ENCODE assay signal across 8 mouse cellular contexts in genomic region chr15:102747286-102747640, GRCm38 (mm10). TPM values are rescaled to one million over a fixed set of nuclear protein-coding genes. Genes with fewer than 3 reads are reported as not detected.
DNase-seq lines count a peak whose midpoint lies in the region; ATAC-seq and TF ChIP-seq lines count a peak whose summit lies in the region.

No protein-coding gene starts in this region.

- no peak for TF ChIP-seq POLR2A in heart, adult 2 months (IDR thresholded peaks at IDR 0.05; ENCODE audit: insufficient read depth, low read depth, low read length)

- H3K4me1 ChIP-seq in heart, adult 2 months (ENCODE audit: control insufficient read depth, insufficient read depth, low read length) = no peaks in the 10 kb centered on the region; the same call in 1 of the 2 replicates
- peaks cover 0 to 3% of the 10 kb centered on the region in 2 experiments; a peak in 2 of 4 replicates for H3K4me1 ChIP-seq in ES-E14 (ENCODE audit: control insufficient read depth in 2 of 2, insufficient read depth in 2 of 2, low read length in 2 of 2, poor library complexity in 1 of 2)
- peaks cover 43% of the 10 kb centered on the region for H3K4me1 ChIP-seq in forebrain, postnatal 0 days (ENCODE audit: insufficient read depth)
- no peaks in the 10 kb centered on the region for H3K4me1 ChIP-seq in liver, embryonic 14.5 days (replicated peaks; ENCODE audit: control insufficient read depth in 2 of 2, insufficient read depth in 2 of 2, low read length in 1 of 2)

- no peaks in the 10 kb centered on the region for H3K36me3 ChIP-seq in heart, adult 2 months (ENCODE audit: control insufficient read depth, insufficient read depth, low read length)
- no peaks in the 10 kb centered on the region for H3K36me3 ChIP-seq in ES-E14 (ENCODE audit: control insufficient read depth, insufficient read depth, low read length, poor library complexity, severe bottlenecking)
- H3K36me3 ChIP-seq in forebrain, postnatal 0 days (ENCODE audit: insufficient read depth) = no peaks in the 10 kb centered on the region
- H3K36me3 ChIP-seq in liver, embryonic 14.5 days (replicated peaks; ENCODE audit: control insufficient read depth, insufficient read depth, low read depth) = no peaks in the 10 kb centered on the region

- 12% methylated on average over 20 of the region's 20 CpGs for WGBS in heart, adult 2 months
- WGBS in forebrain, postnatal 0 days = 4% methylated on average over 20 of the region's 20 CpGs
- 2% methylated on average over 20 of the region's 20 CpGs for WGBS in liver, embryonic 14.5 days (ENCODE audit: insufficient replicate concordance)

- ATAC-seq in forebrain, postnatal 0 days = no peak
- no peak for ATAC-seq in liver, embryonic 14.5 days (ENCODE audit: insufficient read depth)

- H3K4me3 ChIP-seq in heart, adult 2 months = peak overlapping the region; percentile 60
- peak overlapping the region; percentile 58 to 62 for H3K4me3 ChIP-seq in ES-E14 (ENCODE audit: insufficient read depth in 1 of 2, low read depth in 1 of 2, low read length in 2 of 2, poor library complexity in 1 of 2, severe bottlenecking in 1 of 2)
- H3K4me3 ChIP-seq in forebrain, postnatal 0 days (ENCODE audit: low read depth, low read length) = peak overlapping the region; percentile 29
- H3K4me3 ChIP-seq in liver, embryonic 14.5 days (ENCODE audit: insufficient read depth in 1 of 2, low read depth in 2 of 2, low read length in 2 of 2) = peak overlapping the region in 1 of 2 experiments; percentile 12; a peak in 1 of 4 replicates

- no peak for DNase-seq in heart, adult 2 months
- no peak for DNase-seq in heart, postnatal 25 days (ENCODE audit: low spot score)
- no peak for DNase-seq in ES-E14 (ENCODE audit: low read depth, low spot score)
- DNase-seq in forebrain, postnatal 0 days = no peak
- DNase-seq in liver, embryonic 14.5 days (ENCODE audit: low read depth in 3 of 3, low spot score in 3 of 3) = no peak
- no peak for DNase-seq in frontal cortex, postnatal 36 days (ENCODE audit: low spot score in 2 of 2)
- DNase-seq in layer of hippocampus, adult 9-10 months (ENCODE audit: low spot score) = no peak
- no peak for DNase-seq in adrenal gland, adult (ENCODE audit: inconsistent age in 2 of 2, low spot score in 1 of 2)

- TF ChIP-seq EP300 in heart, adult 2 months (IDR thresholded peaks at IDR 0.05; ENCODE audit: insufficient read depth, low read depth, low read length) = no peak
- TF ChIP-seq EP300 in liver, embryonic 14.5 days (IDR thresholded peaks at IDR 0.05; ENCODE audit: low read depth) = no peak

- intact Hi-C loops in heart, adult 2 months (cut with DNase I) = no loop called here
- intact Hi-C loops in heart, postnatal 25 days (cut with DNase I) = no loop called here

- H3K27ac ChIP-seq in heart, adult 2 months = no peak overlapping the region; the same call in 1 of the 2 replicates
- no peak overlapping the region for H3K27ac ChIP-seq in ES-E14 (ENCODE audit: insufficient read depth, low read depth, low read length, poor library complexity, severe bottlenecking)
- peak overlapping the region; percentile 90 for H3K27ac ChIP-seq in forebrain, postnatal 0 days (ENCODE audit: low read depth, low read length)
- no peak overlapping the region for H3K27ac ChIP-seq in liver, embryonic 14.5 days

- in situ Hi-C loops in ES-E14 (cut with MboI; ENCODE audit: low sequenced_read_pairs in 2 of 2, unreplicated experiment in 2 of 2) = no loop called here

- H3K9ac ChIP-seq in heart, adult 2 months (ENCODE audit: low read depth, low read length) = peak overlapping the region; percentile 44
- peak overlapping the region; percentile 60 for H3K9ac ChIP-seq in ES-E14 (ENCODE audit: insufficient read depth, low read depth, low read length, poor library complexity, severe bottlenecking)
- H3K9ac ChIP-seq in forebrain, postnatal 0 days = peak overlapping the region; percentile 74
- H3K9ac ChIP-seq in liver, embryonic 14.5 days (replicated peaks) = no peak overlapping the region

- H3K27me3 ChIP-seq in heart, adult 2 months (ENCODE audit: control insufficient read depth, insufficient read depth, low read length) = peaks cover 2% of the 10 kb centered on the region; the same call in 1 of the 2 replicates
- H3K27me3 ChIP-seq in forebrain, postnatal 0 days (ENCODE audit: insufficient read depth, low read length) = no peaks in the 10 kb centered on the region
- H3K27me3 ChIP-seq in liver, embryonic 14.5 days (ENCODE audit: control insufficient read depth, insufficient read depth, low read length) = peaks cover 63% of the 10 kb centered on the region

- TF ChIP-seq CTCF in heart, adult 2 months (IDR thresholded peaks at IDR 0.05) = no peak
- TF ChIP-seq CTCF in forebrain, postnatal 0 days (IDR thresholded peaks at IDR 0.05; ENCODE audit: low read depth) = no peak
- TF ChIP-seq CTCF in liver, embryonic 14.5 days (IDR thresholded peaks at IDR 0.05; ENCODE audit: low read depth) = no peak

- H3K79me2 ChIP-seq in heart, adult 2 months (replicated peaks; ENCODE audit: control insufficient read depth, insufficient read depth, low read length) = no peaks in the 10 kb centered on the region

- peak overlapping the region; percentile 64 for H3K4me2 ChIP-seq in forebrain, postnatal 0 days (ENCODE audit: low read depth)
- H3K4me2 ChIP-seq in liver, embryonic 14.5 days (ENCODE audit: low read depth) = peak overlapping the region; percentile 16

- H3K9me3 ChIP-seq in ES-E14 (ENCODE audit: control insufficient read depth, insufficient read depth, low read depth, low read length) = no peaks in the 10 kb centered on the region
- no peaks in the 10 kb centered on the region for H3K9me3 ChIP-seq in forebrain, postnatal 0 days (ENCODE audit: low read length)
- H3K9me3 ChIP-seq in liver, embryonic 14.5 days (ENCODE audit: control insufficient read depth, low read length) = no peaks in the 10 kb centered on the region

TF ChIP-seq in ES-E14, 5 proteins besides CTCF, POLR2A, EP300 and RAD21:
- no peak for TF ChIP-seq MAFK (IDR thresholded peaks at IDR 0.05; ENCODE audit: insufficient read depth, low read depth, low read length)

RNA-seq across cellular contexts. Expression of gene Calcoco1, which starts 25.3 kb away (rescaled TPM):
- 100 to 1,000 TPM in 1 of 2 experiments, 10 to 100 TPM in 1; 98.0 to 124 TPM for total RNA-seq in heart, adult 2 months (2021)
- polyA plus RNA-seq in heart, adult 2 months (2012; rRNA removed) = 108 and 133 TPM in 2 replicates
- 100 to 1,000 TPM in 1 of 2 experiments, 10 to 100 TPM in 1; 93.5 to 106 TPM for total RNA-seq in heart, postnatal 25 days (2021)
- total RNA-seq in ES-E14 (2012; rRNA removed) = 24.6 and 25.0 TPM in 2 replicates
- total RNA-seq in forebrain, postnatal 0 days (2014; rRNA removed) = 42.6 and 47.1 TPM in 2 replicates
- polyA plus RNA-seq in forebrain, postnatal 0 days (2015; fragmentation: Nextera tagmentation; extraction: Ambion mirVana) = 33.5 and 36.9 TPM in 2 replicates
- 5.6 and 5.7 TPM in 2 replicates for polyA plus RNA-seq in liver, embryonic 14.5 days (2012; rRNA removed)
- polyA plus RNA-seq in liver, embryonic 14.5 days (2014; fragmentation: Nextera tagmentation; extraction: Ambion mirVana) = 8.4 TPM in 2 replicates
